In the genomic region with DNA sequence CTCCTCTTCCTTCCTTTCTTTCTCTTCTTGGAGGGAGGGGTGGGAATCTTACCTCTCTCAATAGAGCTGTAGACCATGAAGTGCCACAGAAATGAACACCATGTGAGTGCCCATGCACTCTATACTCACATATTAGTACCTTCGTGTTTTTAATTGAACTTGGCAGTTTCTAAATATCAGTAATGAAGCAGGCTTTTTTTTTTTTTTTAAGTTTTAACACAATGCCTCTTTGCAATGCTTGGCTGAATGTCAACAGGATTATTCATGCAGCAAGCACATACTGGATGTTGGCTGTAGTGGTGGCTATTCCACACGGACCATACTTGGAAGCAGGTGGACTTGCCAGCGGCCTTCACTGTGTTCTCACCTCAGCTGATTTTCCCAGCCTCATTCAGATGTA, we compare ENCODE assay signal across 23 mouse cellular contexts. TPM values are rescaled to one million over a fixed set of nuclear protein-coding genes. Genes with fewer than 3 reads are reported as not detected.
DNase-seq lines count a peak whose midpoint lies in the region; ATAC-seq and TF ChIP-seq lines count a peak whose summit lies in the region.
"Had no signal": no experiment of that assay in that cellular context is flagged by ENCODE, and none has a peak within 500 bp of the region (broad histone marks: within the 10 kb centered on the region; RNA-seq: fewer than 3 reads in every experiment).

No protein-coding gene starts in this region.

- H3K27ac ChIP-seq in forebrain, embryonic 16.5 days (ENCODE audit: low read length), result no peak overlapping the region
- no peak overlapping the region for H3K27ac ChIP-seq in forebrain, embryonic 11.5 days (ENCODE audit: low read depth, low read length)
- no peak overlapping the region for H3K27ac ChIP-seq in midbrain, postnatal 0 days (ENCODE audit: low read depth, low read length)
- H3K27ac ChIP-seq in midbrain, embryonic 15.5 days, result no peak overlapping the region
- H3K27ac ChIP-seq: embryonic facial prominence, embryonic 13.5 days; heart, embryonic 15.5 days; hindbrain, embryonic 14.5 days; intestine, embryonic 15.5 days; macrophage had no signal

- peak overlapping the region; percentile 13; the same call in 1 of the 2 replicates for H3K4me2 ChIP-seq in forebrain, embryonic 16.5 days (ENCODE audit: low read length)
- no peak overlapping the region for H3K4me2 ChIP-seq in forebrain, embryonic 11.5 days (ENCODE audit: low read depth, low read length, severe bottlenecking)
- H3K4me2 ChIP-seq in midbrain, postnatal 0 days (ENCODE audit: low read depth, low read length, poor library complexity, severe bottlenecking), result no peak overlapping the region
- H3K4me2 ChIP-seq in midbrain, embryonic 15.5 days, result no peak overlapping the region
- H3K4me2 ChIP-seq: embryonic facial prominence, embryonic 13.5 days; heart, embryonic 15.5 days; hindbrain, embryonic 14.5 days; intestine, embryonic 15.5 days had no signal

- DNase-seq in cerebellum, postnatal 10 days, result peak; percentile 33 to 38
- no peak for DNase-seq in cerebellum, adult 11-12 months
- no peak for DNase-seq in forebrain, embryonic 11.5 days (ENCODE audit: low spot score)
- DNase-seq in midbrain, postnatal 0 days (ENCODE audit: low spot score), result peak; percentile 14
- no peak for DNase-seq in adrenal gland, postnatal 14 days
- no peak for DNase-seq in embryo, embryonic 10.5 days (ENCODE audit: low spot score)
- DNase-seq: adrenal gland, adult 8-10 months; cerebellum, adult 9-11 months; gastrocnemius, postnatal 10 days; heart, postnatal 36 days; kidney, adult 9 months; kidney, postnatal 14 days; liver, postnatal 0 days; right cerebral cortex, postnatal 14 days; spleen, adult 18-20 months had no signal

- peaks cover 60% of the 10 kb centered on the region for H3K4me1 ChIP-seq in forebrain, embryonic 16.5 days (replicated peaks; ENCODE audit: control insufficient read depth, insufficient read depth, low read length)
- peaks cover 5% of the 10 kb centered on the region; the same call in 1 of the 2 replicates for H3K4me1 ChIP-seq in forebrain, embryonic 11.5 days (replicated peaks; ENCODE audit: control insufficient read depth, insufficient read depth, low read length)
- H3K4me1 ChIP-seq in midbrain, postnatal 0 days (ENCODE audit: insufficient read depth, low read length), result peaks cover 22% of the 10 kb centered on the region; the same call in 1 of the 2 replicates
- H3K4me1 ChIP-seq in midbrain, embryonic 15.5 days, result peaks cover 54% of the 10 kb centered on the region

- no peak for TF ChIP-seq CTCF in midbrain, postnatal 0 days (IDR thresholded peaks at IDR 0.05)

- no peak overlapping the region for H3K4me3 ChIP-seq in forebrain, embryonic 16.5 days (replicated peaks; ENCODE audit: low read length)
- no peak overlapping the region for H3K4me3 ChIP-seq in forebrain, embryonic 11.5 days (ENCODE audit: low read depth, low read length)
- no peak overlapping the region for H3K4me3 ChIP-seq in midbrain, postnatal 0 days (ENCODE audit: low read depth, low read length)
- no peak overlapping the region for H3K4me3 ChIP-seq in midbrain, embryonic 15.5 days
- H3K4me3 ChIP-seq: embryonic facial prominence, embryonic 13.5 days; heart, embryonic 15.5 days; intestine, embryonic 15.5 days had no signal

- no peaks in the 10 kb centered on the region for H3K27me3 ChIP-seq in forebrain, embryonic 16.5 days (replicated peaks; ENCODE audit: control insufficient read depth, insufficient read depth, low read length)
- no peaks in the 10 kb centered on the region for H3K27me3 ChIP-seq in forebrain, embryonic 11.5 days (ENCODE audit: control insufficient read depth, insufficient read depth, low read length)
- H3K27me3 ChIP-seq in midbrain, postnatal 0 days (ENCODE audit: insufficient read depth, low read length), result no peaks in the 10 kb centered on the region
- H3K27me3 ChIP-seq in midbrain, embryonic 15.5 days (replicated peaks), result no peaks in the 10 kb centered on the region
- H3K27me3 ChIP-seq: embryonic facial prominence, embryonic 13.5 days; intestine, embryonic 15.5 days had no signal

- H3K36me3 ChIP-seq in forebrain, embryonic 16.5 days (ENCODE audit: control insufficient read depth, insufficient read depth), result no peaks in the 10 kb centered on the region
- no peaks in the 10 kb centered on the region for H3K36me3 ChIP-seq in forebrain, embryonic 11.5 days (ENCODE audit: control insufficient read depth, insufficient read depth, low read length)
- H3K36me3 ChIP-seq in midbrain, postnatal 0 days (ENCODE audit: insufficient read depth, low read length), result no peaks in the 10 kb centered on the region
- H3K36me3 ChIP-seq in midbrain, embryonic 15.5 days (replicated peaks), result no peaks in the 10 kb centered on the region
- H3K36me3 ChIP-seq: heart, embryonic 15.5 days; intestine, embryonic 15.5 days had no signal

- no peaks in the 10 kb centered on the region for H3K9me3 ChIP-seq in forebrain, embryonic 16.5 days (ENCODE audit: control insufficient read depth, low read length)
- H3K9me3 ChIP-seq in forebrain, embryonic 11.5 days (ENCODE audit: control insufficient read depth, low read length), result no peaks in the 10 kb centered on the region
- no peaks in the 10 kb centered on the region for H3K9me3 ChIP-seq in midbrain, postnatal 0 days (ENCODE audit: low read length)
- H3K9me3 ChIP-seq in midbrain, embryonic 15.5 days, result no peaks in the 10 kb centered on the region
- H3K9me3 ChIP-seq: embryonic facial prominence, embryonic 13.5 days; heart, embryonic 15.5 days; intestine, embryonic 15.5 days had no signal

- no peak overlapping the region for H3K9ac ChIP-seq in forebrain, embryonic 16.5 days (replicated peaks; ENCODE audit: low read depth, low read length)
- H3K9ac ChIP-seq in forebrain, embryonic 11.5 days (ENCODE audit: low read length), result no peak overlapping the region
- no peak overlapping the region for H3K9ac ChIP-seq in midbrain, postnatal 0 days (replicated peaks; ENCODE audit: low read length, poor library complexity, severe bottlenecking)
- H3K9ac ChIP-seq in midbrain, embryonic 15.5 days, result no peak overlapping the region
- H3K9ac ChIP-seq: embryonic facial prominence, embryonic 13.5 days; heart, embryonic 15.5 days; hindbrain, embryonic 14.5 days; intestine, embryonic 15.5 days; liver, postnatal 0 days had no signal

- WGBS in forebrain, embryonic 16.5 days, result 17% methylated on average over 3 of the region's 3 CpGs
- WGBS in forebrain, embryonic 11.5 days, result 50% methylated on average over 3 of the region's 3 CpGs
- 52% methylated on average over 3 of the region's 3 CpGs for WGBS in midbrain, postnatal 0 days
- WGBS in midbrain, embryonic 15.5 days, result 51% methylated on average over 3 of the region's 3 CpGs

- no peak for ATAC-seq in forebrain, embryonic 16.5 days
- ATAC-seq in forebrain, embryonic 11.5 days (replicated peaks; ENCODE audit: low FRiP score), result no peak
- ATAC-seq in midbrain, postnatal 0 days (ENCODE audit: low FRiP score), result no peak
- ATAC-seq in midbrain, embryonic 15.5 days (replicated peaks), result no peak
- ATAC-seq: intestine, embryonic 15.5 days; liver, postnatal 0 days; lung, postnatal 0 days had no signal

RNA-seq across cellular contexts. Expression of a gene that starts 4.1 kb away (rescaled TPM):
- 43.8 and 51.8 TPM in 2 replicates for polyA plus RNA-seq in forebrain, embryonic 16.5 days (2015; fragmentation: Nextera tagmentation; extraction: Ambion mirVana)
- polyA plus RNA-seq in forebrain, embryonic 11.5 days (2014; fragmentation: Nextera tagmentation; extraction: Ambion mirVana), result 27.7 and 27.9 TPM in 2 replicates
- 25.3 and 38.6 TPM in 2 replicates for total RNA-seq in midbrain, postnatal 0 days (2014; rRNA removed)
- polyA plus RNA-seq in midbrain, postnatal 0 days (2015; fragmentation: Nextera tagmentation; extraction: Ambion mirVana), result 16.8 and 23.8 TPM in 2 replicates
- polyA plus RNA-seq in midbrain, embryonic 15.5 days (2015; fragmentation: Nextera tagmentation; extraction: Ambion mirVana), result 35.4 and 42.7 TPM in 2 replicates
- total RNA-seq in adrenal gland, postnatal 14 days (2021), result 9.2 TPM in 2 replicates

Comparison
In these comparisons a context has a peak if more than half of its experiments do, and no peak if none do; other contexts are left out.
1. DNase-seq: peak in cerebellum, postnatal 10 days (2 of 2) and midbrain, postnatal 0 days (single experiment); none in cerebellum, adult 11-12 months (single experiment), forebrain, embryonic 11.5 days (single experiment), adrenal gland, postnatal 14 days (single experiment) and embryo, embryonic 10.5 days (single experiment).